Mouse (Mus musculus): ENCODE results near the gene Tnpo3. TPM values are rescaled to one million over a fixed set of nuclear protein-coding genes. Genes with fewer than 3 reads are reported as not detected.

Gene Tnpo3
- polyA plus RNA-seq, 1 experiment from 2014 or later = 28.1 TPM

DNA sequence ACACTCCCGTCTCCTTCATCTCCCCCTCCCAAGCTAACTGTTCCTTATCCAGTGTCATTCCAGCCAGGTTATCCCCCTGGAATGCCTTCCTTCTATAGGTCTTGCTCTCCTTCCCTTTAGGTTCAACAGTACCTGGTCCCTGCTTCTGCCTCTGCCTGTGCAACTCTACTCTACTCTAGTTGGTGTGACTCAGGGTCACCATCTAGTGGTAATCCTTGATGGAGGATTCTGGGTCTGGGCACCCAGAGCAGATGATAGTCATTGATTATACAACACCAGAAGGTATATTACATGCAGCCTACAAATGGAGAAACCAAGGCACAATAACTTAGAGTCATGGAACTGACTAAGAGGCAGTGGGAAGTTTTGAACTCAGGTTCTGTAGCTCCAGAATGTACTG, 108.1 kb downstream of the Tnpo3 start:
- Histone ChIP-seq H3K4me1 (replicated peaks; ENCODE audit: control insufficient read depth, insufficient read depth, low read length) (no peaks in the 10 kb centered on the region), H3K4me3 (ENCODE audit: low read depth, low read length) (no peak overlapping the region), H3K27me3 (replicated peaks; ENCODE audit: control insufficient read depth, insufficient read depth, low read length) (no peaks in the 10 kb centered on the region), H3K9ac (ENCODE audit: low read depth, low read length) (no peak overlapping the region), H3K36me3 (ENCODE audit: control insufficient read depth, insufficient read depth) (no peaks in the 10 kb centered on the region), H3K9me3 (ENCODE audit: control insufficient read depth) (no peaks in the 10 kb centered on the region), H3K4me2 (replicated peaks; ENCODE audit: low read depth) (no peak overlapping the region), H3K27ac (ENCODE audit: low read depth, low read length) (no peak overlapping the region)
- no peak for ATAC-seq
- 96% methylated on average over 1 of the region's 1 CpGs for WGBS
- peak; percentile 67 for TF ChIP-seq CTCF (IDR thresholded peaks at IDR 0.05; ENCODE audit: low read depth)

DNA sequence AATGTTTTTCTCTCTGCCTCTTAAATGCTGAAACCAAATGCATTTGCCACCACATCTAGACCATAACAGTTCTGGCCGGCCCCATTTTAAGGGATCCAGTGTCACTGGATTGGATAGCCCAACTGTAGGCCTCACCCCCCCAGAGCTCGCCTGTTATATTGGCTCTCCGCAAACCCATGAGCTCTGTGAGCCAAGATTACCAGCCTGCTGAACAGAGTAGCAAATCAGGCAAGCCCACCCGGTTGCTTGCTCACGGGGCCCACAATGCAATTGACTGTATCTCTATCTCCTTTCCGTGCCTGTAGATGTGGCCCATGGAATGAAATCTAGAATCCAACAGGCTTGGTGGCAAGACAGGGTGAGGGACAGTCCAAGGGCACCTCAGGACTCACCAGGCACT, 108.9 kb downstream of the Tnpo3 start:
- H3K4me1 ChIP-seq (replicated peaks; ENCODE audit: control insufficient read depth, insufficient read depth, low read length) = no peaks in the 10 kb centered on the region
- 0 out of 2 replicates have a peak, but pooled peaks cover 3% of the 10 kb centered on the region for H3K27me3 ChIP-seq (replicated peaks; ENCODE audit: control insufficient read depth, insufficient read depth, low read length)
- 86% methylated on average over 6 of the region's 6 CpGs for WGBS
- no peak overlapping the region for H3K4me2 ChIP-seq (replicated peaks; ENCODE audit: low read depth)
- TF ChIP-seq CTCF (IDR thresholded peaks at IDR 0.05; ENCODE audit: low read depth) = no peak
- no peak overlapping the region for H3K27ac ChIP-seq (ENCODE audit: low read depth, low read length)
- no peak overlapping the region for H3K4me3 ChIP-seq (ENCODE audit: low read depth, low read length)
- no peak for ATAC-seq
- no peaks in the 10 kb centered on the region for H3K9me3 ChIP-seq (ENCODE audit: control insufficient read depth)
- no peak overlapping the region for H3K9ac ChIP-seq (ENCODE audit: low read depth, low read length)
- H3K36me3 ChIP-seq (ENCODE audit: control insufficient read depth, insufficient read depth) = no peaks in the 10 kb centered on the region

DNA sequence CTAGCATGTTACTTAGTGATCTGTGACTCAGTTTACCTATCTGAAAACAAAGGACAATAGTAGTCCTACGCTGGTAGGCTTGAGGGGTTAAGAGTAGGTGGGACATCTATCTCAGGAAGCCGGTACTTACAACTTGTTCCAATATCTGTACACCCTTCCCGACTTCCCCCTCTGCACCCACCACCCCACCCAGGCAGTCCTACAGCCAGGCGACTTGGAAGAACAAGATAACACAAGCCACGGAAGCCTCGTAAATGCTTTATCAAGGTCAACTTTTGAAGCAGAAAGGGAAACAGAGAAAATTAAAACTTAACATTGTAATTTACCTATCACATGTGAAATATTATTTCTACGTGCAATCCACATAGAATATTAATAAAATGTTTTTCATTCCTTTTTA, 109.5 kb downstream of the Tnpo3 start:
- Histone ChIP-seq H3K27ac (ENCODE audit: low read depth, low read length) (no peak overlapping the region), H3K4me1 (replicated peaks; ENCODE audit: control insufficient read depth, insufficient read depth, low read length) (no peaks in the 10 kb centered on the region), H3K9me3 (ENCODE audit: control insufficient read depth) (no peaks in the 10 kb centered on the region), H3K36me3 (ENCODE audit: control insufficient read depth, insufficient read depth) (no peaks in the 10 kb centered on the region), H3K9ac (ENCODE audit: low read depth, low read length) (no peak overlapping the region), H3K4me3 (ENCODE audit: low read depth, low read length) (no peak overlapping the region), H3K4me2 (replicated peaks; ENCODE audit: low read depth) (no peak overlapping the region), H3K27me3 (replicated peaks; ENCODE audit: control insufficient read depth, insufficient read depth, low read length) (0 out of 2 replicates have a peak, but pooled peaks cover 4% of the 10 kb centered on the region)
- no peak for TF ChIP-seq CTCF (IDR thresholded peaks at IDR 0.05; ENCODE audit: low read depth)
- no peak for ATAC-seq
- WGBS = 67% methylated on average over 7 of the region's 7 CpGs

DNA sequence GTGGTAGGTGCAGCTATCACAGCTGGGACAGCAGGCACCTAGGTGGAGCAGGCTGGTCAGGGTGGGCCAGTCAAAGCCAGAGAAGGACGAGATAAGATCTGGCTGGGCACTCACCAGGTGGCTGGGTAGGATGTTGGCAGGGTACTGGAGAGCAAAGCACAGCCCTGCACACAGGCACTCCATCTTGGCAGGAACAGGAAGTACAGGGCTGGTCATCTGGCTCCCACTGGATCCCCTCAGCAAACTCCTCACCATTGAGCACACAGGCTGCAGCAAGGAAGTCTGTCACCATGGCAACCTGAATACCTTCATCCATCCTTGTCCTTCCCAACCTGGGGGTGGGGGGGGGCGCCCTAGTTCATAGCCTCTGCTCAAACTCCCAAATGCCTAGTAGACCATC, 111.9 kb downstream of the Tnpo3 start:
- Histone ChIP-seq H3K4me2 (replicated peaks; ENCODE audit: low read depth) (no peak overlapping the region), H3K9me3 (ENCODE audit: control insufficient read depth) (no peaks in the 10 kb centered on the region), H3K4me1 (replicated peaks; ENCODE audit: control insufficient read depth, insufficient read depth, low read length) (no peaks in the 10 kb centered on the region), H3K27me3 (replicated peaks; ENCODE audit: control insufficient read depth, insufficient read depth, low read length) (0 out of 2 replicates have a peak, but pooled peaks cover 4% of the 10 kb centered on the region), H3K9ac (ENCODE audit: low read depth, low read length) (no peak overlapping the region), H3K27ac (ENCODE audit: low read depth, low read length) (no peak overlapping the region), H3K4me3 (ENCODE audit: low read depth, low read length) (no peak overlapping the region), H3K36me3 (ENCODE audit: control insufficient read depth, insufficient read depth) (no peaks in the 10 kb centered on the region)
- WGBS = 36% methylated on average over 2 of the region's 2 CpGs
- TF ChIP-seq CTCF (IDR thresholded peaks at IDR 0.05; ENCODE audit: low read depth) = no peak
- no peak for ATAC-seq

DNA sequence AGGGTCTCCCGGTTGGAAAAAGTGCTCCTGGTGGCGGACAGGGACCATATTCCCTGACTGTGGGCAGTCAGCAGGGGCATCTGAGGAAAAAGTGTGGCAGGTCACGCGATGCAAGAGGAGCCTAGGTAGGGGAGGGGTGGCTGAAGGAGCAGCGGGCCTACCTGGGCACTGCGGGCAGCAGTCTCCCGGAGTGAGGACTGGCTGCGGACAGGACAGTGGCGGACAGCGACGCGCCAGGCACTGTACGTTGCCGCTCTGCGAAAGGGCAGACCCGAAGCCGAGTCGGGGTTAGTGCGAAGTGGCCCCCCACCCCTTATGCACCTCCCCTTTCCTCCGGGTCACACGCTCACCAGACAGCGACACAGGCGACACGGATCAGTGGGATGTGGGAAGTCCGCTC, 113.4 kb downstream of the Tnpo3 start:
- no peak overlapping the region for H3K4me3 ChIP-seq (ENCODE audit: low read depth, low read length)
- H3K4me1 ChIP-seq (replicated peaks; ENCODE audit: control insufficient read depth, insufficient read depth, low read length) = no peaks in the 10 kb centered on the region
- no peaks in the 10 kb centered on the region for H3K9me3 ChIP-seq (ENCODE audit: control insufficient read depth)
- H3K36me3 ChIP-seq (ENCODE audit: control insufficient read depth, insufficient read depth) = 0 out of 2 replicates have a peak, but pooled peaks cover 2% of the 10 kb centered on the region
- no peak for ATAC-seq
- H3K4me2 ChIP-seq (replicated peaks; ENCODE audit: low read depth) = no peak overlapping the region
- WGBS = 30% methylated on average over 25 of the region's 25 CpGs
- H3K27me3 ChIP-seq (replicated peaks; ENCODE audit: control insufficient read depth, insufficient read depth, low read length) = 0 out of 2 replicates have a peak, but pooled peaks cover 4% of the 10 kb centered on the region
- no peak overlapping the region for H3K9ac ChIP-seq (ENCODE audit: low read depth, low read length)
- H3K27ac ChIP-seq (ENCODE audit: low read depth, low read length) = no peak overlapping the region
- no peak for TF ChIP-seq CTCF (IDR thresholded peaks at IDR 0.05; ENCODE audit: low read depth)

DNA sequence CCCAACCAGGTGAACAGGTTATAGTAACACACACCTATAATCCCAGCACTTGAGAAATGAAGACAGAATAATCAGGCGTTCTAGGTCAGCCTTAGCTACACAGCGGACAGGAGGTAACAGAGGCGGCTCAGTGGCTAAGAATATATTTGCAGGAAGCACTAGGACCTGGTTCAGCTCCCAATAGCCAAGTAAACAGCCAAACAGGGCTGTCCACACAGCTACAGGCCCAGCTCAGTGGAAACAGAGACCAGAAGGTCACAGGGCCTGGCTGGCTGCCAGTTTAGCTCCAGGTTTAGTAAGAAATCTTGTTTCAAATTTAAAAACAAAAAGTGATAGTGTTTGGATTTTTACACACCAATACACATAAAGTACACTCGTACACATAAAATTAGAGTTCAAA, 115.6 kb downstream of the Tnpo3 start:
- Histone ChIP-seq H3K4me1 (replicated peaks; ENCODE audit: control insufficient read depth, insufficient read depth, low read length) (no peaks in the 10 kb centered on the region), H3K27ac (ENCODE audit: low read depth, low read length) (no peak overlapping the region), H3K27me3 (replicated peaks; ENCODE audit: control insufficient read depth, insufficient read depth, low read length) (0 out of 2 replicates have a peak, but pooled peaks cover 4% of the 10 kb centered on the region), H3K9me3 (ENCODE audit: control insufficient read depth) (no peaks in the 10 kb centered on the region), H3K9ac (ENCODE audit: low read depth, low read length) (no peak overlapping the region), H3K4me3 (ENCODE audit: low read depth, low read length) (no peak overlapping the region), H3K4me2 (replicated peaks; ENCODE audit: low read depth) (no peak overlapping the region), H3K36me3 (ENCODE audit: control insufficient read depth, insufficient read depth) (0 out of 2 replicates have a peak, but pooled peaks cover 2% of the 10 kb centered on the region)
- no peak for TF ChIP-seq CTCF (IDR thresholded peaks at IDR 0.05; ENCODE audit: low read depth)
- WGBS = 81% methylated on average over 4 of the region's 4 CpGs
- no peak for ATAC-seq

Other genes starting within 250 kb of the Tnpo3 start
- 0.13 and 0.21 TPM in 2 replicates for gene Opn1sw, start 221.4 kb downstream of the Tnpo3 start, polyA plus RNA-seq (2015; fragmentation: Nextera tagmentation; extraction: Ambion mirVana)
- 3.3 and 4.0 TPM in 2 replicates for gene Ccdc136, start 213.6 kb downstream of the Tnpo3 start, polyA plus RNA-seq (2015; fragmentation: Nextera tagmentation; extraction: Ambion mirVana)
- gene Flnc, start 176.6 kb downstream of the Tnpo3 start, polyA plus RNA-seq (2015; fragmentation: Nextera tagmentation; extraction: Ambion mirVana) = 3.5 and 3.8 TPM in 2 replicates
- gene Atp6v1f, start 142.2 kb downstream of the Tnpo3 start, polyA plus RNA-seq (2015; fragmentation: Nextera tagmentation; extraction: Ambion mirVana) = 438 and 439 TPM in 2 replicates
- gene Atp6v1fnb, start 138.4 kb downstream of the Tnpo3 start, polyA plus RNA-seq (2015; fragmentation: Nextera tagmentation; extraction: Ambion mirVana) = not detected in 2 replicates
- gene Kcp, start 101.9 kb downstream of the Tnpo3 start, polyA plus RNA-seq (2015; fragmentation: Nextera tagmentation; extraction: Ambion mirVana) = 2.7 and 3.8 TPM in 2 replicates
- 4.2 and 4.3 TPM in 2 replicates for gene Irf5, start 83.3 kb downstream of the Tnpo3 start, polyA plus RNA-seq (2015; fragmentation: Nextera tagmentation; extraction: Ambion mirVana)
- 0.84 and 1.0 TPM in 2 replicates for gene Tspan33, start 84.3 kb upstream of the Tnpo3 start, polyA plus RNA-seq (2015; fragmentation: Nextera tagmentation; extraction: Ambion mirVana)
- gene Smo, start 125.6 kb upstream of the Tnpo3 start, polyA plus RNA-seq (2015; fragmentation: Nextera tagmentation; extraction: Ambion mirVana) = 7.1 and 7.4 TPM in 2 replicates
- 74.7 and 83.6 TPM in 2 replicates for gene Ahcyl2, start 158.1 kb upstream of the Tnpo3 start, polyA plus RNA-seq (2015; fragmentation: Nextera tagmentation; extraction: Ambion mirVana)

Measured in intestine, postnatal 0 days (tissue).